Mouse (Mus musculus) liver, embryonic 13.5 days (tissue): ENCODE measurements at regions not wholly inside any gene's neighbourhood (a gene's known extent, or its start where the extent isn't known, plus 50 kb on each side); places are given as distances from the start of the nearest gene placed in this dataset.

Experiments
- ATAC-seq: fragments of 200-750 bp; cut with Nextera tagmentation; 2 replicates; pipeline ENCODE4 v1.8.0; 2017; ENCODE audit warnings: low read depth, mild to moderate bottlenecking, moderate number of reproducible peaks, moderate library complexity
- DNase-seq: peaks from one replicate; pipeline ENCODE4 v3.0.0; 2022
- H3K27ac ChIP-seq: fragments of 300-500 bp; sonication (generic); 2 replicates; pipeline ENCODE4 v1.5.1; 2015; ENCODE audit warnings: moderate library complexity, mild to moderate bottlenecking, inconsistent platforms
- H3K27me3 ChIP-seq: fragments of 300-500 bp; sonication (generic); 2 replicates; pipeline ENCODE4 v1.6.1; 2015; ENCODE audit warnings: mild to moderate bottlenecking, inconsistent platforms
- H3K36me3 ChIP-seq: fragments of 300-500 bp; sonication (generic); 2 replicates; pipeline ENCODE4 v1.6.1; 2015; ENCODE audit warnings: mild to moderate bottlenecking, inconsistent platforms
- H3K4me1 ChIP-seq: fragments of 300-500 bp; sonication (generic); replicated peaks from 2 replicates; pipeline ENCODE4 v1.6.1; 2015; ENCODE audit warnings: inconsistent platforms
- H3K4me2 ChIP-seq: fragments of 300-500 bp; sonication (generic); 2 replicates; pipeline ENCODE4 v1.6.1; 2015; ENCODE audit warnings: inconsistent platforms, mild to moderate bottlenecking, moderate library complexity
- H3K4me3 ChIP-seq: fragments of 300-500 bp; sonication (generic); replicated peaks from 2 replicates; pipeline ENCODE4 v1.5.1; 2015; ENCODE audit warnings: mild to moderate bottlenecking, inconsistent platforms
- H3K9ac ChIP-seq: fragments of 300-500 bp; sonication (generic); 2 replicates; pipeline ENCODE4 v1.6.1; 2015; ENCODE audit warnings: mild to moderate bottlenecking, inconsistent platforms
- H3K9me3 ChIP-seq: fragments of 300-500 bp; sonication (generic); replicated peaks from 2 replicates; pipeline ENCODE4 v1.6.1; 2016; ENCODE audit warnings: inconsistent platforms
- WGBS: fragments of 180-500 bp; shearing (Covaris S2); methylation state at CpG from one replicate; pipeline ENCODE4 v1.1.7; 2015; ENCODE audit not compliant: insufficient replicate concordance; 5-methylcytosine and 5-hydroxymethylcytosine counted together

DNA sequence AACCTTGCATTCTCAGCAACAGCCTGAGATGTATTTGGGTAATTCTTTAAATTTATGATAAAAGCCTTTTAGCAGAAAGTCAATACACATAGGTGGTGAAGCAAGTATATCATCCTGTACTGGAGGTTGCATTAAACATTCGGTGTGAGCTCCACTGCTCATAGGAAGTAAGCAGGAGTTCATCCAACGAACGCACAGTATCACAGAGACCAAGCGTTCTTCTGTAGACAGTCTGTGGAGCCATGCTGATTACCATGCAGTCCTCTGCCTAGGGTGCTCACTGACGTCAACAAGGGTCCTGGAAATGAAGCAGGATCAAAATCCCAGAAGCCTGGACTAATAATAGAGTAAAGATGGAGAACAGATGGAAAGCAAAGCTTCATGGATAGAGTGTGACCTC lies 391.1 kb upstream of the Mef2c start:
- no peaks in the 10 kb centered on the region for H3K36me3 ChIP-seq
- DNase-seq, result no peak
- H3K9me3 ChIP-seq, result no peaks in the 10 kb centered on the region
- no peaks in the 10 kb centered on the region; the same call in 1 of the 2 replicates for H3K4me1 ChIP-seq
- WGBS, result 21% methylated on average over 5 of the region's 5 CpGs
- no peak overlapping the region for H3K9ac ChIP-seq
- no peak overlapping the region for H3K4me3 ChIP-seq
- peak overlapping the region; percentile 1; the same call in 1 of the 2 replicates for H3K27ac ChIP-seq
- ATAC-seq, result peak; percentile 71
- no peaks in the 10 kb centered on the region for H3K27me3 ChIP-seq
- no peak overlapping the region for H3K4me2 ChIP-seq

DNA sequence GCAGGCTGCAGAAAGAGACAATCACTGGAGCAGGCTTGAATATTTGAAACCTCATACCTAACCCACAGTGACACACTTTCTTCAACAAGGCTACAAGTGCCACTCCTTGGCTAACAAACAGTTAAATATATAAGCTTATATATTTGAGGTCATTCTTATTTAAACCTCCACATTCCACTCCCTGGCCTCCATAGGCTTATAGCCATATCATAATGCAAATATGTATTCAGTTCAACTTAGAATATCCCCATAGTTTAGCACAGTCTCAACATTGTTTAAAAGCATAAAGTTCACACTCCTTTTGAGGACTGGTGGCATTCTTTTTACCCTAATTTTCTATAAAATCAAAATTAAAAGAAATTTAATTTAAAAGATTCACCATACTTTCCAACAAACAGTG lies 390.0 kb upstream of the Mef2c start:
- Histone ChIP-seq H3K9ac (no peak overlapping the region), H3K4me1 (no peaks in the 10 kb centered on the region; the same call in 1 of the 2 replicates), H3K4me2 (no peak overlapping the region), H3K4me3 (no peak overlapping the region), H3K9me3 (no peaks in the 10 kb centered on the region), H3K36me3 (no peaks in the 10 kb centered on the region), H3K27me3 (no peaks in the 10 kb centered on the region), H3K27ac (no peak overlapping the region)
- no peak for ATAC-seq
- no peak for DNase-seq

- H3K4me3 ChIP-seq, result no peak overlapping the region
- H3K27me3 ChIP-seq, result no peaks in the 10 kb centered on the region
- no peak overlapping the region for H3K9ac ChIP-seq
- no peaks in the 10 kb centered on the region for H3K36me3 ChIP-seq
- no peak overlapping the region for H3K4me2 ChIP-seq
- no peak overlapping the region for H3K27ac ChIP-seq
- no peak for DNase-seq
- no peaks in the 10 kb centered on the region for H3K9me3 ChIP-seq
- ATAC-seq, result no peak
- H3K4me1 ChIP-seq, result no peaks in the 10 kb centered on the region; the same call in 1 of the 2 replicates
- 58% methylated on average over 2 of the region's 2 CpGs for WGBS
These were observed 389.4 kb upstream of the Mef2c start for GRCm38 (mm10) chr13:83114401-83114800.

- WGBS, result 51% methylated on average over 2 of the region's 2 CpGs
- Histone ChIP-seq H3K27me3 (no peaks in the 10 kb centered on the region), H3K36me3 (no peaks in the 10 kb centered on the region)
These were observed 388.1 kb upstream of the Mef2c start for GRCm38 (mm10) chr13:83115691-83116090.

GRCm38 (mm10) chr13:83120343-83120742 lies 383.5 kb upstream of the Mef2c start:
- Histone ChIP-seq H3K4me1 (no peaks in the 10 kb centered on the region), H3K27ac (no peak overlapping the region), H3K4me2 (no peak overlapping the region), H3K27me3 (no peaks in the 10 kb centered on the region), H3K36me3 (no peaks in the 10 kb centered on the region), H3K9ac (no peak overlapping the region), H3K9me3 (no peaks in the 10 kb centered on the region), H3K4me3 (no peak overlapping the region)
- ATAC-seq (no peak), DNase-seq (no peak)
- WGBS, result 79% methylated on average over 4 of the region's 4 CpGs

More at GRCm38 (mm10) chr13:83115691-83116090, 388.1 kb upstream of the Mef2c start:
- no peak overlapping the region for H3K4me3 ChIP-seq
- no peak overlapping the region for H3K27ac ChIP-seq
- no peaks in the 10 kb centered on the region for H3K9me3 ChIP-seq
- H3K4me2 ChIP-seq, result no peak overlapping the region
- no peak overlapping the region for H3K9ac ChIP-seq
- ATAC-seq (no peak), DNase-seq (no peak)
- H3K4me1 ChIP-seq, result no peaks in the 10 kb centered on the region; the same call in 1 of the 2 replicates

GRCm38 (mm10) chr13:83123596-83123995 lies 380.2 kb upstream of the Mef2c start:
- no peak for DNase-seq
- ATAC-seq, result no peak
- no peaks in the 10 kb centered on the region for H3K4me1 ChIP-seq

DNA sequence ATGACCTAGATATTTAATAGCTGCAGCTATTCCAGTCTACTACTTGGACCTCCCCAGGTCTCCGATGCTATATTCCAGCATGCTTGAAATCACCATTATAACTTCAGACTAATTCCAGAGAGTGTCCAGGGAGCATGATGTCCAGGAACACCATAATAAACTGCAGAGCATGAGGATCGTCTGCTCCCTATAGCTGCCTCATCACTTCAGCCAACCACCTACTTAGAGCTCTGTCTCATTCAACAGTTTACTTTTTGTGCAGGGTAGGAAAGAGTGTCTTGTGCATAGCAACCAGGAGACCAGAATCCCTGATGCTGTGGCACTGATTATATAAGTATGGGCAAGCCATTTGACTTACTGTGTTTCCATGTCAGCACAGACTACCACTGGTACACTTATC lies 379.2 kb upstream of the Mef2c start:
- Histone ChIP-seq H3K9ac (no peak overlapping the region), H3K9me3 (no peaks in the 10 kb centered on the region), H3K36me3 (no peaks in the 10 kb centered on the region), H3K27me3 (no peaks in the 10 kb centered on the region), H3K4me3 (no peak overlapping the region), H3K27ac (no peak overlapping the region), H3K4me1 (no peaks in the 10 kb centered on the region), H3K4me2 (no peak overlapping the region)
- DNase-seq (no peak), ATAC-seq (no peak)
- WGBS, result 68% methylated on average over 2 of the region's 2 CpGs

More at GRCm38 (mm10) chr13:83123596-83123995, 380.2 kb upstream of the Mef2c start:
- Histone ChIP-seq H3K4me2 (no peak overlapping the region), H3K27me3 (no peaks in the 10 kb centered on the region), H3K4me3 (no peak overlapping the region), H3K36me3 (no peaks in the 10 kb centered on the region), H3K27ac (no peak overlapping the region), H3K9me3 (no peaks in the 10 kb centered on the region), H3K9ac (no peak overlapping the region)

DNA sequence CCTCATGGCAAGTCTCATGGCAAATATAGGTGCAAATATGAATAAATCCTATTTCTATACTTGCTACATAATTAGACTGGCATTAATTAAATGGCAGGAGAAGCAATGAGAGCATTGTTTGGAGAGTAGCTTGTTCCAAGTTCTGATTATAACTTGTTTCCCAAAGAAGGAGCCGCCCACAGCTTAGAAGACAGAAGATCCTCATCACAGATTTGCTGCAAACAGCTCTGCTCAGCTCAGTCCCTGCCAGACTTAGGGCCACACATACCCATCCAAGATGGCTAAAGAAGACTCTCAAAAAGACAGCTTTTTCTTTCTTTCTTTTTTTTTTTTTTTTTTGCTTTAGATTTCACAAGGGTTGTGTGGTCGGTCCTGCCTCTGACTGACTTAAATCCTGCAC lies 377.4 kb upstream of the Mef2c start:
- no peaks in the 10 kb centered on the region for H3K4me1 ChIP-seq
- no peak overlapping the region for H3K4me3 ChIP-seq
- no peaks in the 10 kb centered on the region for H3K27me3 ChIP-seq
- H3K4me2 ChIP-seq, result no peak overlapping the region
- H3K36me3 ChIP-seq, result no peaks in the 10 kb centered on the region
- 76% methylated on average over 2 of the region's 2 CpGs for WGBS
- no peak overlapping the region for H3K9ac ChIP-seq
- no peak overlapping the region for H3K27ac ChIP-seq
- no peak for DNase-seq
- H3K9me3 ChIP-seq, result no peaks in the 10 kb centered on the region
- ATAC-seq, result no peak

- Histone ChIP-seq H3K36me3 (no peaks in the 10 kb centered on the region), H3K27me3 (no peaks in the 10 kb centered on the region), H3K4me2 (no peak overlapping the region), H3K9ac (no peak overlapping the region), H3K27ac (no peak overlapping the region), H3K4me1 (no peaks in the 10 kb centered on the region), H3K4me3 (no peak overlapping the region), H3K9me3 (no peaks in the 10 kb centered on the region)
- DNase-seq (no peak), ATAC-seq (no peak)
- WGBS, result 62% methylated on average over 7 of the region's 7 CpGs
These were observed 372.5 kb upstream of the Mef2c start for GRCm38 (mm10) chr13:83131129-83131981.

DNA sequence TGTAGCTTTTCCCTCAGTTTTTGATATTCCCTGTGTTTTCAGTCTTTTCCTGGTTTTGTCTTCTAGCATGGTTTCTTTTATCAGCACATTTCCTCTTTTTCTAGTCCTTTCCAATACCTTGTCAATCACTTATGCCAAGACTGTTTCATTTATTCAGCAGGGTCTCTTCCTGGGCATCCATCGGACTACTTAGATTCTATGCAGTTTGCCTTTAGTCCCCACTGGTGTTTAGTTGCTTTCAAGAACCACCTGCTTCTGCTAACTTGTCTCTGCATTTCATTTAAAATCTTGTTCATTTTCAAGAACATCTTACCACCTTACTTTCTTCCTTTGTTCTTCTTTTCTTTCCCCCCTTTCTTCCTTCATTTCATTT lies 371.9 kb upstream of the Mef2c start:
- H3K4me3 ChIP-seq, result no peak overlapping the region
- DNase-seq (no peak), ATAC-seq (no peak)
- H3K9ac ChIP-seq, result no peak overlapping the region
- H3K27ac ChIP-seq, result no peak overlapping the region
- H3K4me1 ChIP-seq, result no peaks in the 10 kb centered on the region
- no peaks in the 10 kb centered on the region for H3K36me3 ChIP-seq
- no peak overlapping the region for H3K4me2 ChIP-seq
- H3K27me3 ChIP-seq, result no peaks in the 10 kb centered on the region
- 67% methylated on average over 1 of the region's 1 CpGs for WGBS
- no peaks in the 10 kb centered on the region for H3K9me3 ChIP-seq

- Histone ChIP-seq H3K4me1 (no peaks in the 10 kb centered on the region), H3K4me2 (no peak overlapping the region), H3K9ac (no peak overlapping the region), H3K9me3 (no peaks in the 10 kb centered on the region), H3K27me3 (no peaks in the 10 kb centered on the region), H3K27ac (no peak overlapping the region), H3K36me3 (no peaks in the 10 kb centered on the region), H3K4me3 (no peak overlapping the region)
- DNase-seq (no peak), ATAC-seq (no peak)
- 72% methylated on average over 7 of the region's 7 CpGs for WGBS
These were observed 370.9 kb upstream of the Mef2c start for GRCm38 (mm10) chr13:83132671-83133638.
